In the genomic region with DNA sequence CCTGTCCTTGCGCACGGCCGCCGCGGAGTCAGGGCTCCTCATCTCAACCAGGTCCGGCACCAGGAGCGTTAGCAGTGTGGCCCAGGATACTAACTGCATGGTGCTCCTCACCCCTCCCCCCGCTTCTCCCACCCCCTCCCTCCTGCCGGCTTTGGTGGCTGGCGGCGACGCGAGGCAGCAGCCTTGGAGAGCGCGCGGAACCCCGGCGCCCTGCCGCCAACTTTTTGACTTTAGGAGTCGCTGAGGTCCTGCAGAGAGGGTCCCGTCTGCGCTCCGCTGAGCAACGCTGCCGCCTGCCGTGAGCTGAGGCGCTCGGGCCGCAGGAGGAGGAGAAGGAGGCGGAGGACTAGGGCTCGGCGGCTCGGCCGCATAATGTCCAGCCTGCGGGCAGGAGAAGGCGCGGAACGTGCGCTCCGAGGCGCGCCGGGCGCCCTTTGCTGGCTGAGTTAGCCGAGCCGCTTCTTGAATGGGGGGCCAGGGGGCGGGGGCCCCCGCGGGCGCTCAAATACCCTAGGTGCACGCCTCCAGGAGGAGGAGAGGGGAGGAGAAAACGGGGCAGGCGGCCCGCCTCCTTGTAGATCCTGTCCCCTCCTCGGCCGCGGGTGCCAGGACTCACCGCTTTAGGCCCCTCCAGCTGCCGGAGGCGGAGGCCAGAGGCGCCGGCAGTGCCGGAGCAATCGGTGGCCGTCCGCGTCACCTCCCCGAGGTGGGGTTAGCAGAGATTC, we compare ENCODE assay signal across 7 mouse cellular contexts. TPM values are rescaled to one million over a fixed set of nuclear protein-coding genes. Genes with fewer than 3 reads are reported as not detected.
DNase-seq lines count a peak whose midpoint lies in the region; ATAC-seq lines count a peak whose summit lies in the region.

A gene (minus strand): TSS at position 436 of the 725 bp plus-strand sequence.

- H3K27ac ChIP-seq in intestine, embryonic 16.5 days (ENCODE audit: low read length) = peak within 1 kb of the TSS; percentile 90
- H3K27ac ChIP-seq in limb, embryonic 12.5 days = peak within 1 kb of the TSS; percentile 89
- H3K27ac ChIP-seq in midbrain, embryonic 14.5 days (replicated peaks; ENCODE audit: low read depth, low read length) = no peak within 1 kb of the TSS
- H3K27ac ChIP-seq in stomach, embryonic 16.5 days (ENCODE audit: low read length) = peak within 1 kb of the TSS; percentile 91

- DNase-seq in adrenal gland, postnatal 10 days = peak; percentile 94
- DNase-seq in embryo, embryonic 10.5 days (ENCODE audit: low spot score) = peak; percentile 86
- peak; percentile 78 for DNase-seq in midbrain, embryonic 14.5 days

- ATAC-seq in granulocyte monocyte progenitor cell, adult 5-6 weeks (replicated peaks; ENCODE audit: poor library complexity, severe bottlenecking) = peak; percentile 19
- peak; percentile 81 for ATAC-seq in intestine, embryonic 16.5 days
- peak; percentile 50 for ATAC-seq in limb, embryonic 12.5 days (ENCODE audit: insufficient number of reproducible peaks, insufficient read depth, low FRiP score, low TSS enrichment, low read depth)
- peak; percentile 60 for ATAC-seq in midbrain, embryonic 14.5 days (ENCODE audit: low FRiP score, low TSS enrichment)
- ATAC-seq in stomach, embryonic 16.5 days (ENCODE audit: insufficient read depth, low FRiP score) = peak; percentile 88

- peak within 1 kb of the TSS; percentile 76 for H3K9ac ChIP-seq in intestine, embryonic 16.5 days (ENCODE audit: low read depth, low read length)
- peak within 1 kb of the TSS; percentile 75 for H3K9ac ChIP-seq in limb, embryonic 12.5 days (replicated peaks)
- H3K9ac ChIP-seq in midbrain, embryonic 14.5 days (replicated peaks; ENCODE audit: low read length) = peak within 1 kb of the TSS; percentile 50; the same call in 1 of the 2 replicates
- peak within 1 kb of the TSS; percentile 82 for H3K9ac ChIP-seq in stomach, embryonic 16.5 days (ENCODE audit: low read length)

- no peaks in the 10 kb centered on the region for H3K36me3 ChIP-seq in intestine, embryonic 16.5 days (ENCODE audit: control insufficient read depth, insufficient read depth, low read length)
- no peaks in the 10 kb centered on the region for H3K36me3 ChIP-seq in limb, embryonic 12.5 days
- no peaks in the 10 kb centered on the region for H3K36me3 ChIP-seq in midbrain, embryonic 14.5 days (ENCODE audit: control insufficient read depth, insufficient read depth, low read length)
- H3K36me3 ChIP-seq in stomach, embryonic 16.5 days (ENCODE audit: control insufficient read depth, insufficient read depth, low read length) = no peaks in the 10 kb centered on the region

- H3K4me1 ChIP-seq in intestine, embryonic 16.5 days (ENCODE audit: control insufficient read depth, insufficient read depth, low read length) = peaks cover 5% of the 10 kb centered on the region
- peaks cover 18% of the 10 kb centered on the region for H3K4me1 ChIP-seq in limb, embryonic 12.5 days (replicated peaks)
- peaks cover 30% of the 10 kb centered on the region for H3K4me1 ChIP-seq in midbrain, embryonic 14.5 days (ENCODE audit: control insufficient read depth, insufficient read depth, low read length)
- peaks cover 12% of the 10 kb centered on the region for H3K4me1 ChIP-seq in stomach, embryonic 16.5 days (ENCODE audit: control insufficient read depth, insufficient read depth, low read length)

- no peaks in the 10 kb centered on the region; the same call in 1 of the 2 replicates for H3K27me3 ChIP-seq in intestine, embryonic 16.5 days (replicated peaks; ENCODE audit: control insufficient read depth, insufficient read depth, low read length)
- peaks cover 19% of the 10 kb centered on the region for H3K27me3 ChIP-seq in limb, embryonic 12.5 days
- peaks cover 59% of the 10 kb centered on the region for H3K27me3 ChIP-seq in midbrain, embryonic 14.5 days (ENCODE audit: control insufficient read depth, insufficient read depth, low read length)
- H3K27me3 ChIP-seq in stomach, embryonic 16.5 days (ENCODE audit: control insufficient read depth, insufficient read depth, low read length) = peaks cover 6% of the 10 kb centered on the region; the same call in 1 of the 2 replicates

- peak within 1 kb of the TSS; percentile 95 for H3K4me2 ChIP-seq in intestine, embryonic 16.5 days (ENCODE audit: low read depth, low read length)
- H3K4me2 ChIP-seq in limb, embryonic 12.5 days = peak within 1 kb of the TSS; percentile 85
- H3K4me2 ChIP-seq in midbrain, embryonic 14.5 days (ENCODE audit: low read length) = peak within 1 kb of the TSS; percentile 95
- H3K4me2 ChIP-seq in stomach, embryonic 16.5 days (ENCODE audit: low read depth, low read length) = peak within 1 kb of the TSS; percentile 74

- WGBS in intestine, embryonic 16.5 days = under 1% methylated on average over 64 of the region's 68 CpGs
- WGBS in limb, embryonic 12.5 days = under 1% methylated on average over 63 of the region's 68 CpGs
- WGBS in midbrain, embryonic 14.5 days = under 1% methylated on average over 68 of the region's 68 CpGs
- under 1% methylated on average over 67 of the region's 68 CpGs for WGBS in stomach, embryonic 16.5 days

- 0 out of 2 replicates have a peak, but pooled peaks cover 4% of the 10 kb centered on the region for H3K9me3 ChIP-seq in intestine, embryonic 16.5 days (ENCODE audit: control insufficient read depth, low read length)
- peaks cover 11% of the 10 kb centered on the region; the same call in 1 of the 2 replicates for H3K9me3 ChIP-seq in limb, embryonic 12.5 days
- no peaks in the 10 kb centered on the region; the same call in 1 of the 2 replicates for H3K9me3 ChIP-seq in midbrain, embryonic 14.5 days (ENCODE audit: control insufficient read depth, low read length)
- no peaks in the 10 kb centered on the region for H3K9me3 ChIP-seq in stomach, embryonic 16.5 days (replicated peaks; ENCODE audit: control insufficient read depth, low read length)

- peak within 1 kb of the TSS; percentile 69 for H3K4me3 ChIP-seq in intestine, embryonic 16.5 days (ENCODE audit: low read length)
- peak within 1 kb of the TSS; percentile 68 for H3K4me3 ChIP-seq in limb, embryonic 12.5 days (replicated peaks)
- H3K4me3 ChIP-seq in midbrain, embryonic 14.5 days (replicated peaks; ENCODE audit: low read depth, low read length) = peak within 1 kb of the TSS; percentile 52
- H3K4me3 ChIP-seq in stomach, embryonic 16.5 days (replicated peaks; ENCODE audit: low read length) = peak within 1 kb of the TSS; percentile 70

RNA-seq across cellular contexts. Expression of the gene that starts here (rescaled TPM):
- total RNA-seq in adrenal gland, postnatal 10 days (2021) = 10 to 100 TPM; 44.9 to 47.4 TPM
- not detected in 2 replicates for total RNA-seq in granulocyte monocyte progenitor cell, adult 5-6 weeks (2014; fragmentation: Nextera tagmentation)
- not detected in 2 replicates for total RNA-seq in granulocyte monocyte progenitor cell, adult 5-6 weeks (2017)
- 7.9 and 9.4 TPM in 2 replicates for polyA plus RNA-seq in intestine, embryonic 16.5 days (2015; fragmentation: Nextera tagmentation; extraction: Ambion mirVana)
- polyA plus RNA-seq in limb, embryonic 12.5 days (2016; fragmentation: Nextera tagmentation; extraction: Ambion mirVana) = 5.9 and 6.2 TPM in 2 replicates
- polyA plus RNA-seq in midbrain, embryonic 14.5 days (2014; fragmentation: Nextera tagmentation; extraction: Ambion mirVana) = 0.73 and 1.2 TPM in 2 replicates
- 17.6 and 22.8 TPM in 2 replicates for polyA plus RNA-seq in stomach, embryonic 16.5 days (2015; fragmentation: Nextera tagmentation; extraction: Ambion mirVana)

Comparison
In these comparisons a context has a peak if more than half of its experiments do, and no peak if none do; other contexts are left out.
1. RNA of the gene that starts here (total RNA-seq): 44.9 to 47.4 TPM in adrenal gland, postnatal 10 days; not detected in granulocyte monocyte progenitor cell, adult 5-6 weeks; every median in the first group is over 10 times any median in the second.
2. Peak in ATAC-seq in granulocyte monocyte progenitor cell, adult 5-6 weeks; RNA of the gene not detected or under 1 TPM.
3. ATAC-seq: peak in every context shown above with its lines; median percentile 88 in stomach, embryonic 16.5 days; 81 in intestine, embryonic 16.5 days; 60 in midbrain, embryonic 14.5 days; 50 in limb, embryonic 12.5 days; 19 in granulocyte monocyte progenitor cell, adult 5-6 weeks.
4. Peak in every context shown above with its lines, with median percentiles within 50 percentile points of each other: DNase-seq, H3K4me2 ChIP-seq, H3K4me3 ChIP-seq and H3K9ac ChIP-seq.